Mouse (Mus musculus): ENCODE measurements at regions not wholly inside any gene's neighbourhood (a gene's known extent, or its start where the extent isn't known, plus 50 kb on each side); places are given as distances from the start of the nearest gene placed in this dataset.
"Not testable (repeated sequence)": the region's sequence is repeated elsewhere in the genome, so short reads cannot be mapped to it uniquely, and the experiment has no call there.

GRCm38 (mm10) chr13:31050160-31050788, 76.3 kb downstream of the Gm5447 start:
- DNase-seq (ENCODE audit: low spot score), result no peak
- no peaks in the 10 kb centered on the region for H3K4me1 ChIP-seq (ENCODE audit: insufficient read depth, low read depth, low read length)
- no peaks in the 10 kb centered on the region for H3K36me3 ChIP-seq (replicated peaks)
- no peak for ATAC-seq (ENCODE audit: extremely low read depth, insufficient number of reproducible peaks, low FRiP score, poor library complexity, severe bottlenecking)
- no peaks in the 10 kb centered on the region for H3K9me3 ChIP-seq (replicated peaks)
- H3K4me3 ChIP-seq (ENCODE audit: low read depth, low read length), result no peak overlapping the region
- peaks cover 27% of the 10 kb centered on the region for H3K27me3 ChIP-seq (ENCODE audit: insufficient read depth, low read length)
- no peak for TF ChIP-seq TAL1 (conservative IDR thresholded peaks at IDR 0.05; ENCODE audit: low read depth, low read length)
- no peak for TF ChIP-seq CTCF (IDR thresholded peaks at IDR 0.05; ENCODE audit: low read depth, low read length)
- no peak for TF ChIP-seq POLR2AphosphoS5 (IDR thresholded peaks at IDR 0.05; ENCODE audit: insufficient replicate concordance, low read depth, low read length)
- no peak for TF ChIP-seq GATA2 (IDR thresholded peaks at IDR 0.05; ENCODE audit: borderline replicate concordance, low read depth, low read length)

DNA sequence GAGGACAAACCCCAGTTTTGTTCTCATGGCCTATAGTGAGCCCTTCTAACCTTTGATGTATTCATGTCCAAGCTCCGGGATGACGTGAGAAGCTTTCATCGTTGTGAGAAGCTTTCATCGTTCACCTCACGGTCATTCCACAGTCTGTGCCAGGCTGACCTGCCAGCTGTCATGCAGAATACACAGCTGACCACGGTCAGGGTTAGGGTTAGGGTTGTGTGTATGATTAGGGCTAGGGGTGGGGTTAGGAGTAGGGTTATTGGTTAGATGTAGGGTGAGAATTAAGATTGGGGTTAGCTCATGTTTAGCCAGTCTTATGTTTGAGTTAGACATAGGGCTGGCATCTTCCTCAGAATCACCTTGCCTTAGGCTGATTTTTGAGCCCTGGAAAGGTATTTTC, 77.6 kb downstream of the Gm5447 start:
- ATAC-seq (ENCODE audit: extremely low read depth, insufficient number of reproducible peaks, low FRiP score, poor library complexity, severe bottlenecking), result not testable (repeated sequence)

DNA sequence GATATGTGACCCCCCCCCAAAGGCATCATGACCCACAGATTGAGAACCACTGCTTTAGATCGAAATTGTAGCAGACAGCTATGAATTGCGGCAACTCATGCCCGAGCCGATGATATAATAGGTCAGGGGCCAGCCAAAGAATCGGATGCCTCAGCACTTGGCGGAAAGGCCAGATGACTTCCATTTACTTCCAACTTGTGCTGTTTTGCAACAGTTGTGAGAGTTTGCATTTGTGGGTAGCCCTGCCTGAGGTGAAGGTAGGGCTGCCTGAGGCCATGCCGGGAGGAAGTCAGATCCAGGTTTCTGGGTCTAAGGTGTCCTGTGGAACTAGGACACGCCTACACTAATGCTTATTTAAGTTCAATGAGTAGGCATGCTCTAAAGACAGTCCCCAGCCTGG, 80.4 kb downstream of the Gm5447 start:
- ATAC-seq (ENCODE audit: extremely low read depth, insufficient number of reproducible peaks, low FRiP score, poor library complexity, severe bottlenecking), result no peak
- Histone ChIP-seq H3K4me1 (ENCODE audit: insufficient read depth, low read depth, low read length) (no peaks in the 10 kb centered on the region), H3K36me3 (replicated peaks) (no peaks in the 10 kb centered on the region), H3K4me3 (ENCODE audit: low read depth, low read length) (no peak overlapping the region), H3K9me3 (replicated peaks) (no peaks in the 10 kb centered on the region), H3K27me3 (ENCODE audit: insufficient read depth, low read length) (peaks cover 11% of the 10 kb centered on the region; the same call in 1 of the 2 replicates)
- DNase-seq (ENCODE audit: low spot score), result no peak
- no peak for TF ChIP-seq POLR2AphosphoS5 (IDR thresholded peaks at IDR 0.05; ENCODE audit: insufficient replicate concordance, low read depth, low read length)
- TF ChIP-seq GATA2 (IDR thresholded peaks at IDR 0.05; ENCODE audit: borderline replicate concordance, low read depth, low read length), result no peak
- TF ChIP-seq TAL1 (conservative IDR thresholded peaks at IDR 0.05; ENCODE audit: low read depth, low read length), result no peak

More for the DNA sequence above, 77.6 kb downstream of the Gm5447 start:
- H3K9me3 ChIP-seq (replicated peaks); H3K4me3 ChIP-seq (ENCODE audit: low read depth, low read length); H3K36me3 ChIP-seq (replicated peaks); DNase-seq (ENCODE audit: low spot score); H3K4me1 ChIP-seq (ENCODE audit: insufficient read depth, low read depth, low read length): not testable (repeated sequence)
- H3K27me3 ChIP-seq (ENCODE audit: insufficient read depth, low read length), result peaks cover 24% of the 10 kb centered on the region

GRCm38 (mm10) chr13:31055376-31056083, 81.5 kb downstream of the Gm5447 start:
- DNase-seq (ENCODE audit: low spot score), result no peak
- TF ChIP-seq GATA1 (IDR thresholded peaks at IDR 0.05; ENCODE audit: borderline replicate concordance, low read length), result no peak
- TF ChIP-seq POLR2AphosphoS5 (IDR thresholded peaks at IDR 0.05; ENCODE audit: insufficient replicate concordance, low read depth, low read length), result no peak
- TF ChIP-seq CTCF (IDR thresholded peaks at IDR 0.05; ENCODE audit: low read depth, low read length), result no peak
- TF ChIP-seq GATA2 (IDR thresholded peaks at IDR 0.05; ENCODE audit: borderline replicate concordance, low read depth, low read length), result no peak
- no peak for TF ChIP-seq TAL1 (conservative IDR thresholded peaks at IDR 0.05; ENCODE audit: low read depth, low read length)
- H3K9me3 ChIP-seq (replicated peaks), result no peaks in the 10 kb centered on the region
- H3K4me3 ChIP-seq (ENCODE audit: low read depth, low read length), result no peak overlapping the region
- H3K27me3 ChIP-seq (ENCODE audit: insufficient read depth, low read length), result peaks cover 5% of the 10 kb centered on the region; the same call in 1 of the 2 replicates
- H3K4me1 ChIP-seq (ENCODE audit: insufficient read depth, low read depth, low read length), result no peaks in the 10 kb centered on the region
- no peaks in the 10 kb centered on the region for H3K36me3 ChIP-seq (replicated peaks)
- no peak for ATAC-seq (ENCODE audit: extremely low read depth, insufficient number of reproducible peaks, low FRiP score, poor library complexity, severe bottlenecking)

- Histone ChIP-seq H3K4me3 (ENCODE audit: low read depth, low read length) (no peak overlapping the region), H3K27me3 (ENCODE audit: insufficient read depth, low read length) (peaks cover 5% of the 10 kb centered on the region; the same call in 1 of the 2 replicates), H3K4me1 (ENCODE audit: insufficient read depth, low read depth, low read length) (no peaks in the 10 kb centered on the region), H3K9me3 (replicated peaks) (no peaks in the 10 kb centered on the region), H3K36me3 (replicated peaks) (no peaks in the 10 kb centered on the region)
- DNase-seq (ENCODE audit: low spot score) (no peak), ATAC-seq (ENCODE audit: extremely low read depth, insufficient number of reproducible peaks, low FRiP score, poor library complexity, severe bottlenecking) (no peak)
- TF ChIP-seq CTCF (IDR thresholded peaks at IDR 0.05; ENCODE audit: low read depth, low read length), result no peak
- no peak for TF ChIP-seq GATA2 (IDR thresholded peaks at IDR 0.05; ENCODE audit: borderline replicate concordance, low read depth, low read length)
- TF ChIP-seq GATA1 (IDR thresholded peaks at IDR 0.05; ENCODE audit: borderline replicate concordance, low read length), result no peak
These were observed 82.3 kb downstream of the Gm5447 start for GRCm38 (mm10) chr13:31056154-31056871.

DNA sequence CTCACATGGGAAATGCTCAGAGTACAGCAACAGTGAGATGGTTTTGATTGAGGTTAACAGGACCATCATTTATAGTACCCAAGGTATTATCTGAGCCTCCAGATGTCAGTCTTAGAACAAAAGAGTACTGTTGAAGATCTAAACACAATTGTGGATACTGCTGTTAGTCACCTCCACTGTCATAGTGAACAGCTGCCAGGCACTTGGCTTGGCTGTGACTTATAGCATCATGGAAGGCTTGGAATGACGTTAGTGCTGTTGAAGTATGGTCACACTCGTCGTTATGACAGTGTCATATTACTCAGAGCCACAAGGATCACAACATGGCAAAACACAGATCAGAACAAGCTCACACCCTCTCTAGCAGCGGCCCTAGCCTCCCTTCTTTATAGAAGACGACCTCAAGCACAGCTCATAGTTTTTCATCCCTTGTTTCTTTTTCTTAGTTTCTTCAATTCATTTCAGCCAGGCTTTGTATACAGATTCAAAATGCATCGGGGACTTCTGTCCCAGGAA, 87.0 kb downstream of the Gm5447 start:
- H3K9me3 ChIP-seq (replicated peaks), result no peaks in the 10 kb centered on the region
- H3K27me3 ChIP-seq (ENCODE audit: insufficient read depth, low read length), result no peaks in the 10 kb centered on the region
- no peaks in the 10 kb centered on the region for H3K4me1 ChIP-seq (ENCODE audit: insufficient read depth, low read depth, low read length)
- no peak for DNase-seq (ENCODE audit: low spot score)
- no peak for TF ChIP-seq GATA2 (IDR thresholded peaks at IDR 0.05; ENCODE audit: borderline replicate concordance, low read depth, low read length)
- TF ChIP-seq TAL1 (conservative IDR thresholded peaks at IDR 0.05; ENCODE audit: low read depth, low read length), result no peak
- TF ChIP-seq CTCF (IDR thresholded peaks at IDR 0.05; ENCODE audit: low read depth, low read length), result no peak
- TF ChIP-seq GATA1 (IDR thresholded peaks at IDR 0.05; ENCODE audit: borderline replicate concordance, low read length), result no peak
- no peak for TF ChIP-seq POLR2AphosphoS5 (IDR thresholded peaks at IDR 0.05; ENCODE audit: insufficient replicate concordance, low read depth, low read length)
- H3K4me3 ChIP-seq (ENCODE audit: low read depth, low read length), result no peak overlapping the region
- no peaks in the 10 kb centered on the region for H3K36me3 ChIP-seq (replicated peaks)
- ATAC-seq (ENCODE audit: extremely low read depth, insufficient number of reproducible peaks, low FRiP score, poor library complexity, severe bottlenecking), result no peak
